Mouse (Mus musculus) kidney, embryonic 16.5 days (tissue): ENCODE results near the gene Frat2. TPM values are rescaled to one million over a fixed set of nuclear protein-coding genes. Genes with fewer than 3 reads are reported as not detected.

ENCODE experiments used
- ATAC-seq: fragments of 200-750 bp; cut with Nextera tagmentation; 2 replicates; pipeline ENCODE4 v1.8.0; 2017; ENCODE audit warnings: moderate TSS enrichment; ENCODE audit not compliant: low FRiP score, low TSS enrichment
- H3K27ac ChIP-seq: fragments of 300-500 bp; sonication (generic); 2 replicates; pipeline ENCODE4 v1.5.1; 2014; ENCODE audit warnings: low read length
- H3K27me3 ChIP-seq: fragments of 300-500 bp; sonication (generic); 2 replicates; pipeline ENCODE4 v1.6.1; 2014; ENCODE audit warnings: low read length, control low read depth, mixed read lengths; ENCODE audit not compliant: insufficient read depth
- H3K36me3 ChIP-seq: fragments of 300-500 bp; sonication (generic); 2 replicates; pipeline ENCODE4 v1.6.1; 2014; ENCODE audit warnings: low read length, control low read depth, mixed read lengths; ENCODE audit not compliant: insufficient read depth
- H3K4me1 ChIP-seq: fragments of 300-500 bp; sonication (generic); 2 replicates; pipeline ENCODE4 v1.6.1; 2014; ENCODE audit warnings: low read length, control low read depth, mixed read lengths; ENCODE audit not compliant: insufficient read depth
- H3K4me2 ChIP-seq: fragments of 300-500 bp; sonication (generic); replicated peaks from 2 replicates; pipeline ENCODE4 v1.6.1; 2014; ENCODE audit warnings: low read depth, low read length
- H3K4me3 ChIP-seq: fragments of 300-500 bp; sonication (generic); 2 replicates; pipeline ENCODE4 v1.5.1; 2014; ENCODE audit warnings: mild to moderate bottlenecking, low read length
- H3K9ac ChIP-seq: fragments of 300-500 bp; sonication (generic); replicated peaks from 2 replicates; pipeline ENCODE4 v1.6.1; 2014; ENCODE audit warnings: low read length
- H3K9me3 ChIP-seq: fragments of 300-500 bp; sonication (generic); 2 replicates; pipeline ENCODE4 v1.6.1; 2016; ENCODE audit warnings: low read length, control low read depth
- WGBS: fragments of 180-500 bp; shearing (Covaris S2); extraction: QIAGEN DNeasy Blood & Tissue Kit; methylation state at CpG from one replicate; pipeline ENCODE4 v1.1.7; 2014; 5-methylcytosine and 5-hydroxymethylcytosine counted together
- polyA plus RNA-seq: library from polyadenylated mRNA; unstranded; fragments of >200 nt; fragmentation: Nextera tagmentation; extraction: Ambion mirVana; gene quantifications from 2 replicates; pipeline ENCODE4 v1.2.1, GENCODE M21; 2015

The Frat2 gene
- polyA plus RNA-seq, 1 experiment from 2014 or later: 4.7 TPM

DNA sequence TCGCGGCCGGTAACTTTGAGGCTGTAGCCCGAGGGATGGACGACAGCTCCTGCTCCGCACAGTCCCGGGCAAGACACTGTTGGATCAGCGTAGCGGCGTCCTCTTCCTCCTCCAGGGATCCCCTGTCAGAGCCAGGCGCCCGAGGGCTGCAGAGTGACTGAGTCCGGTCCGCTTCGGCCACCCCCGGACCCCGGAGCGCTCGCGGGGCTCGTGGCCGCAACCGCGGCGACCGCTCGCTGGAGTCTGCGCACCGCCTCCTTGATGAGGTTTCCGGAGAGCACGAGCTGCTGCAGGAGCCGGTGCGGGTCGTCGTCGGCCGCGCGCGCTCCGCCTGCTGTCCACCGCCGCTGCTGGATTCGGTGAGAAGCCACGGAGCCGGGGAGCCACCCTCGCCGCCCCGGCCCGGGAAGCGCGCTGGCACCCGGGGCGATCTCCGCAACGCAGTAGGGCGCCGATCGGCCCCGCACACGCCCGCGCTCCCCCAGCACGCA lies 796 bp downstream of the Frat2 start:
- under 1% methylated on average over 64 of the region's 64 CpGs for WGBS
- no peak for ATAC-seq
- H3K27ac ChIP-seq: peak overlapping the region; percentile 94

GRCm38 (mm10) chr19:41846366-41847090 lies 1.4 kb downstream of the Frat2 start:
- H3K4me3 ChIP-seq: peak overlapping the region; percentile 74
- no peaks in the 10 kb centered on the region for H3K9me3 ChIP-seq
- peaks cover 28% of the 10 kb centered on the region for H3K4me1 ChIP-seq
- no peaks in the 10 kb centered on the region for H3K36me3 ChIP-seq
- 12% methylated on average over 21 of the region's 21 CpGs for WGBS
- peak overlapping the region; percentile 97 for H3K4me2 ChIP-seq
- H3K27me3 ChIP-seq: no peaks in the 10 kb centered on the region
- peak overlapping the region; percentile 80 for H3K9ac ChIP-seq
- ATAC-seq: no peak
- H3K27ac ChIP-seq: peak overlapping the region; percentile 94; the same call in 1 of the 2 replicates

More for the DNA sequence above, 796 bp downstream of the Frat2 start:
- Histone ChIP-seq H3K36me3 (no peaks in the 10 kb centered on the region), H3K27me3 (no peaks in the 10 kb centered on the region), H3K4me1 (peaks cover 29% of the 10 kb centered on the region), H3K4me3 (peak overlapping the region; percentile 74), H3K9me3 (no peaks in the 10 kb centered on the region), H3K9ac (peak overlapping the region; percentile 80), H3K4me2 (peak overlapping the region; percentile 97)

DNA sequence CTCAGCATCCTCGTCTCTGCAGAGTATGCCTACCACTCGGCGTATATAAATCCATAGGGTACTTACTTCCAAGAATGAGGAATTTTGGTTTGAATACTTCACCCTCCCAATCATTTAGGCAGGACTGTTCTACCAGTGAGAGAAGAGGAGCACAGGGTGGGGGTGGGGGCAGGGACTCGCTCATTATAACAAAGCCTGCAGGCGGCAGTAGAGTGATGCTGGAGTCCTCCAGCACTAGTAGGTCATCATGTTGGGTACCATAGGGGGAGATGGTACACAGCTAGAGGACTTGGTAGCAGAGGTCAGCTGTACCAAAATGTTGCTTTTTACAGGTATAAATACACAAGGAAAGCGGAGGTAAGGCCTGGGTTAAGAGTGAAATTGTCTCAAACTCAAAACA lies 3.6 kb downstream of the Frat2 start:
- peaks cover 10% of the 10 kb centered on the region for H3K4me1 ChIP-seq
- no peak overlapping the region for H3K27ac ChIP-seq
- no peak overlapping the region for H3K9ac ChIP-seq
- H3K4me3 ChIP-seq: no peak overlapping the region
- H3K9me3 ChIP-seq: no peaks in the 10 kb centered on the region
- 91% methylated on average over 6 of the region's 6 CpGs for WGBS
- H3K36me3 ChIP-seq: no peaks in the 10 kb centered on the region
- no peaks in the 10 kb centered on the region for H3K27me3 ChIP-seq
- no peak for ATAC-seq
- H3K4me2 ChIP-seq: no peak overlapping the region

DNA sequence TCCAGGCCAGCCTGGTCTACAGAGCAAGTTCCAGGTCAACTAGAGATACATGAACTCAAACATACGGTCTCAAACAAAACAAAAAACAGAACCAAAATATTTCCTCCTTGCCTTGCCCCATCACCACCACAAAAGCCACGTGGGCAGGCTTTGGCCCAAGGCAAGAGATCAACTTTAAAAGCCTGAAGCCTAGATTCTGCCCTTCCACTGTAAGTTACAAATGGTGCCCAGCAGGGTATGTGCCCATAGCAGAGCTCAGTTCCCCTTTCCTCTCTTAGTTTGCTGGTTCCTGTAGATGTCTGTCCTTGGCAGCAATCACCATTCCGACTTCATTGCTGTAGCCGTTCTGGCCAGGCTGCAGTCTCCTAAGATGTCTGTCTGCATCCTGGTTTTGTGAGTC lies 5.2 kb downstream of the Frat2 start:
- Histone ChIP-seq H3K4me1 (peaks cover 10% of the 10 kb centered on the region), H3K27me3 (no peaks in the 10 kb centered on the region), H3K9me3 (no peaks in the 10 kb centered on the region), H3K9ac (no peak overlapping the region), H3K36me3 (no peaks in the 10 kb centered on the region), H3K4me2 (no peak overlapping the region), H3K4me3 (no peak overlapping the region), H3K27ac (no peak overlapping the region)
- 81% methylated on average over 4 of the region's 4 CpGs for WGBS
- ATAC-seq: no peak

- peaks cover 10% of the 10 kb centered on the region for H3K4me1 ChIP-seq
These were observed 5.7 kb downstream of the Frat2 start for GRCm38 (mm10) chr19:41842196-41842595.

DNA sequence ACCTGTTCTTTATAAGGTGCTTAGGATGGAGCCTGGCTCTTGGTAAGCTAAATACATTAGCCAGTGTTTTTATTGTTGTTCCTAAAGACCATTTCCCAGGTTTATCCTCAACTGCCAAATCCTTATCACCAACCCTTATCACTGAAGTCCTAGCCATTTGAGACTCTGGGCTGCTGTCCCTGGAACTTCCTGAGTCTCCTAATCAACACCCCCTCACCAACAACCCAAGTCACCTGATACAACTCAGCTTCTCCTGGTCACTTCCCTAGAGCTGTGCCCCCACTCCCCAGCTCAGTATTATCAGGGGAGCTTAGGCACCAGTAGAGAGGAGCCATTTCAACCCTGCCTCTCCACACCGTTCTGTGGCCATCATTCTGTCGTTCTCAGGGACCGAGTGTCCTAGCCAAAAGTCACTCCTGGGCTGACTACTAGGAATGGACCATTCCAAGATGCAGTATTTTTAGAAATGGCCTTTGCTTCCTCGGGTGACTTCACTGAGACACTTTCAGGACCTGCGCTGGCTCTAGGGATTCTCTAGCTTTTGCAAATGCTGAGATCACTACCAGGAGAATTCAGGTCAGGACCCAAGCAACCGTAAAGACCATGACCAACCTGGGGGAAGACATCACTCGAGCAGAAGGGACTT lies 6.7 kb downstream of the Frat2 start:
- Histone ChIP-seq H3K4me1 (peaks cover 4% of the 10 kb centered on the region), H3K36me3 (no peaks in the 10 kb centered on the region), H3K9me3 (no peaks in the 10 kb centered on the region), H3K27ac (no peak overlapping the region), H3K27me3 (no peaks in the 10 kb centered on the region), H3K4me3 (no peak overlapping the region), H3K9ac (no peak overlapping the region), H3K4me2 (no peak overlapping the region)
- 73% methylated on average over 7 of the region's 7 CpGs for WGBS
- no peak for ATAC-seq

More at GRCm38 (mm10) chr19:41842196-41842595, 5.7 kb downstream of the Frat2 start:
- Histone ChIP-seq H3K27me3 (no peaks in the 10 kb centered on the region), H3K36me3 (no peaks in the 10 kb centered on the region), H3K4me2 (no peak overlapping the region), H3K9me3 (no peaks in the 10 kb centered on the region), H3K9ac (no peak overlapping the region), H3K27ac (no peak overlapping the region), H3K4me3 (no peak overlapping the region)
- ATAC-seq: no peak
- 75% methylated on average over 4 of the region's 4 CpGs for WGBS

GRCm38 (mm10) chr19:41839685-41840084 lies 8.2 kb downstream of the Frat2 start:
- peaks cover 5% of the 10 kb centered on the region for H3K4me1 ChIP-seq
- no peak overlapping the region for H3K4me2 ChIP-seq
- no peak for ATAC-seq
- no peak overlapping the region for H3K4me3 ChIP-seq
- H3K27me3 ChIP-seq: peaks cover 3% of the 10 kb centered on the region; the same call in 1 of the 2 replicates
- no peaks in the 10 kb centered on the region for H3K36me3 ChIP-seq
- no peak overlapping the region for H3K27ac ChIP-seq
- H3K9ac ChIP-seq: no peak overlapping the region
- H3K9me3 ChIP-seq: no peaks in the 10 kb centered on the region
- 98% methylated on average over 3 of the region's 3 CpGs for WGBS

DNA sequence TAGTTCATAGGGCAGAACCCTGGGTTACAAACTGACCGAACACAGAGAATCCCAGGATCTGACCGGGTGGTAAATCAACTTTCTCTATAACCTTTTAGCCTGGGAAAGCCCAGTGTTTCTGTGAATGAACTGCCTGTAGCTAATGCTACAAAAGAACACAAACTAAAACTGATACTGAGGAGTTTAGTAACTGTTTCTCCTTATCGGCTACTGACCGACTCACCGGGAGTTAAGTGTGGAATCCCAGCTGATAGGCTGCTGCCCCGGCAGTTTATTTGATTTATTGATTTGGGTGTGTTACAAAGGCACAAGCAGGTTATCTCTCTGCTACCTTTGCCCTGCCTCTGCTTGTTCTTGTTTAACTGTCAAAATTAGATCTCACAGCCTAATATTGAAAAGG lies 9.1 kb downstream of the Frat2 start:
- Histone ChIP-seq H3K4me2 (no peak overlapping the region), H3K4me3 (no peak overlapping the region), H3K27ac (no peak overlapping the region)

GRCm38 (mm10) chr19:41837917-41838261 lies 10.0 kb downstream of the Frat2 start:
- no peak for ATAC-seq
- WGBS: 58% methylated on average over 4 of the region's 4 CpGs
- H3K27ac ChIP-seq: no peak overlapping the region

More for the DNA sequence above, 9.1 kb downstream of the Frat2 start:
- Histone ChIP-seq H3K27me3 (peaks cover 3% of the 10 kb centered on the region; the same call in 1 of the 2 replicates), H3K4me1 (peaks cover 5% of the 10 kb centered on the region), H3K9me3 (no peaks in the 10 kb centered on the region), H3K9ac (no peak overlapping the region), H3K36me3 (no peaks in the 10 kb centered on the region)
- 32% methylated on average over 6 of the region's 6 CpGs for WGBS
- no peak for ATAC-seq

More at GRCm38 (mm10) chr19:41837917-41838261, 10.0 kb downstream of the Frat2 start:
- no peaks in the 10 kb centered on the region for H3K36me3 ChIP-seq
- H3K4me3 ChIP-seq: no peak overlapping the region
- H3K9me3 ChIP-seq: no peaks in the 10 kb centered on the region
- H3K27me3 ChIP-seq: peaks cover 8% of the 10 kb centered on the region
- H3K9ac ChIP-seq: no peak overlapping the region
- H3K4me2 ChIP-seq: no peak overlapping the region
- H3K4me1 ChIP-seq: peaks cover 5% of the 10 kb centered on the region
